Mouse (Mus musculus) adrenal gland (tissue): ENCODE data around the gene Bmp7.

Experiments
- intact Hi-C: fragments of 180-260 bp; cut with DNase I; formaldehyde crosslinking; loops from one replicate; pipeline ENCODE4 v1.15.1; 2025

Bmp7 gene

GRCm38 (mm10) chr2:172914018-172914417 lies 26.1 kb downstream of the Bmp7 start:
- intact Hi-C loops = no loop called here

- intact Hi-C loops = no loop called here
These were observed 28.4 kb downstream of the Bmp7 start for GRCm38 (mm10) chr2:172911715-172912114.

GRCm38 (mm10) chr2:172911157-172911556 lies 29.0 kb downstream of the Bmp7 start:
- intact Hi-C loops = no loop called here

- intact Hi-C loops = no loop called here
These were observed 30.7 kb downstream of the Bmp7 start for GRCm38 (mm10) chr2:172909463-172909862.

GRCm38 (mm10) chr2:172906146-172906545 lies 34.0 kb downstream of the Bmp7 start:
- intact Hi-C loops = no loop called here

GRCm38 (mm10) chr2:172905057-172905456 lies 35.1 kb downstream of the Bmp7 start:
- intact Hi-C loops = no loop called here

GRCm38 (mm10) chr2:172904614-172905013 lies 35.5 kb downstream of the Bmp7 start:
- intact Hi-C loops = no loop called here

- intact Hi-C loops = no loop called here
These were observed 36.6 kb downstream of the Bmp7 start for GRCm38 (mm10) chr2:172903523-172903922.

- intact Hi-C loops = no loop called here
These were observed 39.0 kb downstream of the Bmp7 start for GRCm38 (mm10) chr2:172900954-172901701.

- intact Hi-C loops = no loop called here
These were observed 50.2 kb downstream of the Bmp7 start for GRCm38 (mm10) chr2:172889756-172890443.

- intact Hi-C loops = no loop called here
These were observed 50.9 kb downstream of the Bmp7 start for GRCm38 (mm10) chr2:172889222-172889621.

- intact Hi-C loops = no loop called here
These were observed 52.0 kb downstream of the Bmp7 start for GRCm38 (mm10) chr2:172888147-172888546.

- intact Hi-C loops = no loop called here
These were observed 54.3 kb downstream of the Bmp7 start for GRCm38 (mm10) chr2:172885861-172886260.

GRCm38 (mm10) chr2:172884584-172884983 lies 55.5 kb downstream of the Bmp7 start:
- intact Hi-C loops = no loop called here

GRCm38 (mm10) chr2:172875201-172875600 lies 64.9 kb downstream of the Bmp7 start:
- intact Hi-C loops = no loop called here

GRCm38 (mm10) chr2:172866356-172866755 lies 73.8 kb downstream of the Bmp7 start:
- intact Hi-C loops = no loop called here

GRCm38 (mm10) chr2:172865165-172865564 lies 75.0 kb downstream of the Bmp7 start:
- intact Hi-C loops = no loop called here

GRCm38 (mm10) chr2:172864566-172864965 lies 75.6 kb downstream of the Bmp7 start:
- intact Hi-C loops = no loop called here

- intact Hi-C loops = no loop called here
These were observed 76.7 kb downstream of the Bmp7 start for GRCm38 (mm10) chr2:172863469-172863856.

GRCm38 (mm10) chr2:172862850-172863468 lies 77.2 kb downstream of the Bmp7 start:
- intact Hi-C loops = no loop called here

GRCm38 (mm10) chr2:172862424-172862823 lies 77.7 kb downstream of the Bmp7 start:
- intact Hi-C loops = no loop called here

GRCm38 (mm10) chr2:172861590-172861989 lies 78.5 kb downstream of the Bmp7 start:
- intact Hi-C loops = no loop called here
